Mouse (Mus musculus) forebrain, embryonic 11.5 days (tissue): ENCODE data around the gene Ablim1. TPM values are rescaled to one million over a fixed set of nuclear protein-coding genes. Genes with fewer than 3 reads are reported as not detected.

Source experiments
- ATAC-seq: fragments of 200-750 bp; cut with Nextera tagmentation; replicated peaks from 2 replicates; pipeline ENCODE4 v1.8.0; 2017; ENCODE audit warnings: moderate TSS enrichment; ENCODE audit not compliant: low FRiP score
- DNase-seq: peaks from one replicate; pipeline ENCODE4 v3.0.0-alpha.2; 2017; ENCODE audit warnings: low spot score
- H3K27ac ChIP-seq: fragments of 300-500 bp; sonication (generic); 2 replicates; pipeline ENCODE4 v1.5.1; 2014; ENCODE audit warnings: low read depth, low read length
- H3K27me3 ChIP-seq: fragments of 300-500 bp; sonication (generic); 2 replicates; pipeline ENCODE4 v1.6.1; 2014; ENCODE audit warnings: mild to moderate bottlenecking, low read length, mixed read lengths; ENCODE audit not compliant: control insufficient read depth, insufficient read depth
- H3K36me3 ChIP-seq: fragments of 300-500 bp; sonication (generic); 2 replicates; pipeline ENCODE4 v1.6.1; 2014; ENCODE audit warnings: mild to moderate bottlenecking, low read length, moderate library complexity, mixed read lengths; ENCODE audit not compliant: control insufficient read depth, insufficient read depth
- H3K4me1 ChIP-seq: fragments of 300-500 bp; sonication (generic); replicated peaks from 2 replicates; pipeline ENCODE4 v1.6.1; 2014; ENCODE audit warnings: low read length, mixed read lengths; ENCODE audit not compliant: control insufficient read depth, insufficient read depth
- H3K4me2 ChIP-seq: fragments of 300-500 bp; sonication (generic); 2 replicates; pipeline ENCODE4 v1.6.1; 2014; ENCODE audit warnings: low read depth, mild to moderate bottlenecking, low read length, moderate library complexity, mixed read lengths; ENCODE audit not compliant: severe bottlenecking
- H3K4me3 ChIP-seq: fragments of 300-500 bp; sonication (generic); 2 replicates; pipeline ENCODE4 v1.5.1; 2014; ENCODE audit warnings: low read depth, low read length
- H3K9ac ChIP-seq: fragments of 300-500 bp; sonication (generic); 2 replicates; pipeline ENCODE4 v1.6.1; 2014; ENCODE audit warnings: low read length
- H3K9me3 ChIP-seq: fragments of 300-500 bp; sonication (generic); 2 replicates; pipeline ENCODE4 v1.6.1; 2016; ENCODE audit warnings: low read length, mixed read lengths; ENCODE audit not compliant: control insufficient read depth
- WGBS: fragments of 180-500 bp; shearing (Covaris S2); extraction: QIAGEN DNeasy Blood & Tissue Kit; methylation state at CpG from one replicate; pipeline ENCODE4 v1.1.7; 2014; 5-methylcytosine and 5-hydroxymethylcytosine counted together
- polyA plus RNA-seq: library from polyadenylated mRNA; unstranded; fragments of >200 nt; fragmentation: Nextera tagmentation; extraction: Ambion mirVana; gene quantifications from 2 replicates; pipeline ENCODE4 v1.2.1, GENCODE M21; 2014

The Ablim1 gene
- polyA plus RNA-seq, 1 experiment from 2014 or later, result 17.0 TPM

- no peaks in the 10 kb centered on the region for H3K9me3 ChIP-seq
- no peaks in the 10 kb centered on the region for H3K27me3 ChIP-seq
- no peak overlapping the region for H3K9ac ChIP-seq
- H3K4me1 ChIP-seq, result peaks cover 3% of the 10 kb centered on the region; the same call in 1 of the 2 replicates
- H3K4me2 ChIP-seq, result no peak overlapping the region
- WGBS, result 83% methylated on average over 2 of the region's 2 CpGs
- no peak for ATAC-seq
- no peak overlapping the region for H3K27ac ChIP-seq
- no peak overlapping the region for H3K4me3 ChIP-seq
- H3K36me3 ChIP-seq, result no peaks in the 10 kb centered on the region
- no peak for DNase-seq
Measured at GRCm38 (mm10) chr19:56999781-57000180, 314.9 kb downstream of the Ablim1 start.

GRCm38 (mm10) chr19:56998910-56999309 lies 315.8 kb downstream of the Ablim1 start:
- Histone ChIP-seq H3K27ac (no peak overlapping the region), H3K36me3 (no peaks in the 10 kb centered on the region), H3K4me1 (peaks cover 3% of the 10 kb centered on the region; the same call in 1 of the 2 replicates), H3K4me2 (no peak overlapping the region), H3K4me3 (no peak overlapping the region), H3K9ac (no peak overlapping the region), H3K27me3 (no peaks in the 10 kb centered on the region), H3K9me3 (no peaks in the 10 kb centered on the region)
- ATAC-seq, result no peak
- 73% methylated on average over 2 of the region's 2 CpGs for whole genome bisulfite sequencing
- DNase-seq, result no peak

GRCm38 (mm10) chr19:56998331-56998730 lies 316.4 kb downstream of the Ablim1 start:
- no peaks in the 10 kb centered on the region for H3K36me3 ChIP-seq
- ATAC-seq, result no peak
- peaks cover 3% of the 10 kb centered on the region; the same call in 1 of the 2 replicates for H3K4me1 ChIP-seq
- no peaks in the 10 kb centered on the region for H3K27me3 ChIP-seq
- no peak overlapping the region for H3K9ac ChIP-seq
- H3K4me2 ChIP-seq, result no peak overlapping the region
- H3K9me3 ChIP-seq, result no peaks in the 10 kb centered on the region
- no peak overlapping the region for H3K27ac ChIP-seq
- no peak overlapping the region for H3K4me3 ChIP-seq
- WGBS, result 88% methylated on average over 4 of the region's 4 CpGs
- no peak for DNase-seq

GRCm38 (mm10) chr19:56997164-56997599 lies 317.5 kb downstream of the Ablim1 start:
- H3K36me3 ChIP-seq, result no peaks in the 10 kb centered on the region
- DNase-seq (peak; percentile 78), ATAC-seq (0 out of 2 replicates have a peak, but pooled peaks have one; percentile 71)
- 0 out of 2 replicates have a peak overlapping the region, but pooled peaks have one; percentile 12 for H3K27ac ChIP-seq
- no peaks in the 10 kb centered on the region for H3K9me3 ChIP-seq
- 9% methylated on average over 10 of the region's 10 CpGs for WGBS
- peaks cover 3% of the 10 kb centered on the region; the same call in 1 of the 2 replicates for H3K4me1 ChIP-seq
- H3K27me3 ChIP-seq, result no peaks in the 10 kb centered on the region
- H3K4me3 ChIP-seq, result no peak overlapping the region
- no peak overlapping the region; the same call in 1 of the 2 replicates for H3K9ac ChIP-seq
- H3K4me2 ChIP-seq, result peak overlapping the region; percentile 36; the same call in 1 of the 2 replicates

GRCm38 (mm10) chr19:56995441-56995840 lies 319.3 kb downstream of the Ablim1 start:
- no peak for ATAC-seq
- no peaks in the 10 kb centered on the region for H3K9me3 ChIP-seq
- H3K27me3 ChIP-seq, result no peaks in the 10 kb centered on the region

GRCm38 (mm10) chr19:56994653-56995052 lies 320.1 kb downstream of the Ablim1 start:
- H3K4me1 ChIP-seq, result peaks cover 3% of the 10 kb centered on the region; the same call in 1 of the 2 replicates
- no peaks in the 10 kb centered on the region for H3K36me3 ChIP-seq
- H3K4me2 ChIP-seq, result no peak overlapping the region
- no peak for DNase-seq
- H3K27ac ChIP-seq, result no peak overlapping the region
- WGBS, result 78% methylated on average over 4 of the region's 4 CpGs
- no peak overlapping the region for H3K4me3 ChIP-seq
- H3K9me3 ChIP-seq, result no peaks in the 10 kb centered on the region
- ATAC-seq, result no peak
- H3K9ac ChIP-seq, result no peak overlapping the region
- no peaks in the 10 kb centered on the region for H3K27me3 ChIP-seq

More at GRCm38 (mm10) chr19:56995441-56995840, 319.3 kb downstream of the Ablim1 start:
- Histone ChIP-seq H3K4me3 (no peak overlapping the region), H3K4me1 (peaks cover 3% of the 10 kb centered on the region; the same call in 1 of the 2 replicates), H3K9ac (no peak overlapping the region), H3K36me3 (no peaks in the 10 kb centered on the region), H3K27ac (no peak overlapping the region), H3K4me2 (no peak overlapping the region)
- DNase-seq, result no peak
- WGBS, result 80% methylated on average over 4 of the region's 4 CpGs

GRCm38 (mm10) chr19:56993763-56994162 lies 321.0 kb downstream of the Ablim1 start:
- ATAC-seq, result no peak
- Histone ChIP-seq H3K27me3 (no peaks in the 10 kb centered on the region), H3K4me3 (no peak overlapping the region), H3K4me1 (peaks cover 3% of the 10 kb centered on the region; the same call in 1 of the 2 replicates), H3K9me3 (no peaks in the 10 kb centered on the region), H3K9ac (no peak overlapping the region), H3K36me3 (no peaks in the 10 kb centered on the region), H3K27ac (no peak overlapping the region), H3K4me2 (no peak overlapping the region)
- no peak for DNase-seq
- 87% methylated on average over 4 of the region's 4 CpGs for WGBS

GRCm38 (mm10) chr19:56992978-56993545 lies 321.7 kb downstream of the Ablim1 start:
- Histone ChIP-seq H3K4me2 (no peak overlapping the region), H3K27ac (no peak overlapping the region), H3K4me3 (no peak overlapping the region), H3K9ac (no peak overlapping the region), H3K9me3 (no peaks in the 10 kb centered on the region), H3K27me3 (no peaks in the 10 kb centered on the region), H3K4me1 (peaks cover 3% of the 10 kb centered on the region; the same call in 1 of the 2 replicates), H3K36me3 (no peaks in the 10 kb centered on the region)
- DNase-seq (no peak), ATAC-seq (no peak)
- 79% methylated on average over 8 of the region's 8 CpGs for whole genome bisulfite sequencing
